Mouse (Mus musculus): ENCODE measurements at regions not wholly inside any gene's neighbourhood (a gene's known extent, or its start where the extent isn't known, plus 50 kb on each side); places are given as distances from the start of the nearest gene placed in this dataset.

- DNase-seq (ENCODE audit: low spot score) (no peak), ATAC-seq (ENCODE audit: extremely low read depth, insufficient number of reproducible peaks, low FRiP score, poor library complexity, severe bottlenecking) (no peak)
- H3K9me3 ChIP-seq (replicated peaks), result no peaks in the 10 kb centered on the region
- no peak for TF ChIP-seq GATA1 (IDR thresholded peaks at IDR 0.05; ENCODE audit: borderline replicate concordance, low read length)
- no peak for TF ChIP-seq GATA2 (IDR thresholded peaks at IDR 0.05; ENCODE audit: borderline replicate concordance, low read depth, low read length)
- TF ChIP-seq POLR2AphosphoS5 (IDR thresholded peaks at IDR 0.05; ENCODE audit: insufficient replicate concordance, low read depth, low read length), result no peak
- TF ChIP-seq TAL1 (conservative IDR thresholded peaks at IDR 0.05; ENCODE audit: low read depth, low read length), result no peak
- TF ChIP-seq CTCF (IDR thresholded peaks at IDR 0.05; ENCODE audit: low read depth, low read length), result no peak
- H3K4me1 ChIP-seq (ENCODE audit: insufficient read depth, low read depth, low read length), result no peaks in the 10 kb centered on the region
- H3K4me3 ChIP-seq (ENCODE audit: low read depth, low read length), result no peak overlapping the region
- no peaks in the 10 kb centered on the region for H3K36me3 ChIP-seq (replicated peaks)
- peaks cover 17% of the 10 kb centered on the region for H3K27me3 ChIP-seq (ENCODE audit: insufficient read depth, low read length)
These were observed 246.5 kb downstream of the Tle3 start for GRCm38 (mm10) chr9:61618510-61619249.

- Histone ChIP-seq H3K27me3 (ENCODE audit: insufficient read depth, low read length) (peaks cover 19% of the 10 kb centered on the region), H3K4me3 (ENCODE audit: low read depth, low read length) (no peak overlapping the region), H3K4me1 (ENCODE audit: insufficient read depth, low read depth, low read length) (no peaks in the 10 kb centered on the region), H3K36me3 (replicated peaks) (no peaks in the 10 kb centered on the region), H3K9me3 (replicated peaks) (no peaks in the 10 kb centered on the region)
- TF ChIP-seq TAL1 (conservative IDR thresholded peaks at IDR 0.05; ENCODE audit: low read depth, low read length) (no peak), GATA1 (IDR thresholded peaks at IDR 0.05; ENCODE audit: borderline replicate concordance, low read length) (no peak), POLR2AphosphoS5 (IDR thresholded peaks at IDR 0.05; ENCODE audit: insufficient replicate concordance, low read depth, low read length) (no peak), GATA2 (IDR thresholded peaks at IDR 0.05; ENCODE audit: borderline replicate concordance, low read depth, low read length) (no peak), CTCF (IDR thresholded peaks at IDR 0.05; ENCODE audit: low read depth, low read length) (no peak)
- ATAC-seq (ENCODE audit: extremely low read depth, insufficient number of reproducible peaks, low FRiP score, poor library complexity, severe bottlenecking) (no peak), DNase-seq (ENCODE audit: low spot score) (no peak)
These were observed 245.8 kb downstream of the Tle3 start for GRCm38 (mm10) chr9:61617979-61618378.

DNA sequence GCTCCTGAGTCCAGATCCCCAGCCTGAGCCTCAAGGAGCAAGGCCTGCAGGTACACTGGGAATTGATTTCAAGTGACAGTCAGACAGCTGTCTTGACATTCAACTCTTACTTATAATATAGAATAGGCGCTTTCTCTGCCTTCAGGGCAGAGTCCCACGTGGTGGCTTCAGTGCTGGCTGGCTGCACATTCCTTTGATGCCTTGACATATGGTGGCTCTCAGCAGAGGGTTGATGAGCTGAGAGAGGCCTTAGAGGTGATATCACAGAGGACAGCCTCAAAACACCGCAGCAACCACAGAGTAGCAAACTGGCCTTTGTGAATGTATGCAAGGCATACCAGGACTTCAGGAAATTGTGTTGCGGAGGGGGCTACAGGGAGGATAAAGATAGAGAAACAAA is 243.4 kb downstream of the Tle3 start:
- H3K4me1 ChIP-seq (ENCODE audit: insufficient read depth, low read depth, low read length), result no peaks in the 10 kb centered on the region
- H3K36me3 ChIP-seq (replicated peaks), result no peaks in the 10 kb centered on the region
- H3K9me3 ChIP-seq (replicated peaks), result no peaks in the 10 kb centered on the region
- no peak for DNase-seq (ENCODE audit: low spot score)
- no peak overlapping the region for H3K4me3 ChIP-seq (ENCODE audit: low read depth, low read length)
- H3K27me3 ChIP-seq (ENCODE audit: insufficient read depth, low read length), result peaks cover 15% of the 10 kb centered on the region
- no peak for ATAC-seq (ENCODE audit: extremely low read depth, insufficient number of reproducible peaks, low FRiP score, poor library complexity, severe bottlenecking)
- no peak for TF ChIP-seq POLR2AphosphoS5 (IDR thresholded peaks at IDR 0.05; ENCODE audit: insufficient replicate concordance, low read depth, low read length)
- TF ChIP-seq CTCF (IDR thresholded peaks at IDR 0.05; ENCODE audit: low read depth, low read length), result no peak
- no peak for TF ChIP-seq GATA1 (IDR thresholded peaks at IDR 0.05; ENCODE audit: borderline replicate concordance, low read length)
- TF ChIP-seq TAL1 (conservative IDR thresholded peaks at IDR 0.05; ENCODE audit: low read depth, low read length), result no peak
- no peak for TF ChIP-seq GATA2 (IDR thresholded peaks at IDR 0.05; ENCODE audit: borderline replicate concordance, low read depth, low read length)

DNA sequence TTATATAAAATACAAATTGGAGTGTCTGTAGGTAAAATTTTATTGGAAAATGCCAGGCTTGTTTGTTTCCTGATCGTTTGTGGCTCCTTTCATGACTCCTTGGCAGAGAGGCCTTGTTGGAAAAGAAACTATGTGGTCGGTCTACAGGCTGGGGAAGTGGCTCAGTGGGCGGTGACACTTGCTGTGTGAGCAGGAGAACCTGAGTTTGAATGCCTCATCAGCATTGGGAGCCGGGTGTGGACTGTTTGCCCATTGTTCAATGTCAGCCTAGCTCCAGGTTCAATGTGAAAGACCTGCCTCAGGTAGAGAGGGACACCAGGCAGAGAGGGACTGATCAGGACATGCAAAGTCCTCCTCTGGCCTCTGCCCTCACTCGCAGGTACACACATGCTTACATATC is 235.4 kb downstream of the Tle3 start:
- TF ChIP-seq GATA1 (IDR thresholded peaks at IDR 0.05; ENCODE audit: borderline replicate concordance, low read length), result no peak
- no peak for TF ChIP-seq GATA2 (IDR thresholded peaks at IDR 0.05; ENCODE audit: borderline replicate concordance, low read depth, low read length)
- no peak for TF ChIP-seq POLR2AphosphoS5 (IDR thresholded peaks at IDR 0.05; ENCODE audit: insufficient replicate concordance, low read depth, low read length)
- TF ChIP-seq CTCF (IDR thresholded peaks at IDR 0.05; ENCODE audit: low read depth, low read length), result no peak
- TF ChIP-seq TAL1 (conservative IDR thresholded peaks at IDR 0.05; ENCODE audit: low read depth, low read length), result no peak
- Histone ChIP-seq H3K27me3 (ENCODE audit: insufficient read depth, low read length) (peaks cover 2% of the 10 kb centered on the region; the same call in 1 of the 2 replicates), H3K36me3 (replicated peaks) (no peaks in the 10 kb centered on the region), H3K4me1 (ENCODE audit: insufficient read depth, low read depth, low read length) (no peaks in the 10 kb centered on the region), H3K9me3 (replicated peaks) (no peaks in the 10 kb centered on the region), H3K4me3 (ENCODE audit: low read depth, low read length) (no peak overlapping the region)
- ATAC-seq (ENCODE audit: extremely low read depth, insufficient number of reproducible peaks, low FRiP score, poor library complexity, severe bottlenecking) (no peak), DNase-seq (ENCODE audit: low spot score) (no peak)

- Histone ChIP-seq H3K27me3 (ENCODE audit: insufficient read depth, low read length) (0 out of 2 replicates have a peak, but pooled peaks cover 2% of the 10 kb centered on the region), H3K9me3 (replicated peaks) (no peaks in the 10 kb centered on the region), H3K4me1 (ENCODE audit: insufficient read depth, low read depth, low read length) (no peaks in the 10 kb centered on the region), H3K36me3 (replicated peaks) (no peaks in the 10 kb centered on the region), H3K4me3 (ENCODE audit: low read depth, low read length) (no peak overlapping the region)
- TF ChIP-seq TAL1 (conservative IDR thresholded peaks at IDR 0.05; ENCODE audit: low read depth, low read length), result no peak
- TF ChIP-seq GATA2 (IDR thresholded peaks at IDR 0.05; ENCODE audit: borderline replicate concordance, low read depth, low read length), result no peak
- no peak for TF ChIP-seq GATA1 (IDR thresholded peaks at IDR 0.05; ENCODE audit: borderline replicate concordance, low read length)
- DNase-seq (ENCODE audit: low spot score), result no peak
- ATAC-seq (ENCODE audit: extremely low read depth, insufficient number of reproducible peaks, low FRiP score, poor library complexity, severe bottlenecking), result no peak
These were observed 230.3 kb downstream of the Tle3 start for GRCm38 (mm10) chr9:61602353-61602978.

- no peak for ATAC-seq (ENCODE audit: extremely low read depth, insufficient number of reproducible peaks, low FRiP score, poor library complexity, severe bottlenecking)
- TF ChIP-seq GATA2 (IDR thresholded peaks at IDR 0.05; ENCODE audit: borderline replicate concordance, low read depth, low read length), result no peak
- no peak for TF ChIP-seq TAL1 (conservative IDR thresholded peaks at IDR 0.05; ENCODE audit: low read depth, low read length)
- no peak for TF ChIP-seq GATA1 (IDR thresholded peaks at IDR 0.05; ENCODE audit: borderline replicate concordance, low read length)
- no peak for TF ChIP-seq POLR2AphosphoS5 (IDR thresholded peaks at IDR 0.05; ENCODE audit: insufficient replicate concordance, low read depth, low read length)
- no peak for TF ChIP-seq CTCF (IDR thresholded peaks at IDR 0.05; ENCODE audit: low read depth, low read length)
- Histone ChIP-seq H3K4me3 (ENCODE audit: low read depth, low read length) (no peak overlapping the region), H3K36me3 (replicated peaks) (no peaks in the 10 kb centered on the region), H3K27me3 (ENCODE audit: insufficient read depth, low read length) (0 out of 2 replicates have a peak, but pooled peaks cover 2% of the 10 kb centered on the region), H3K9me3 (replicated peaks) (no peaks in the 10 kb centered on the region), H3K4me1 (ENCODE audit: insufficient read depth, low read depth, low read length) (no peaks in the 10 kb centered on the region)
- no peak for DNase-seq (ENCODE audit: low spot score)
These were observed 229.7 kb downstream of the Tle3 start for GRCm38 (mm10) chr9:61601911-61602310.

All from G1E (cell line).